Mouse (Mus musculus) intestine, embryonic 16.5 days (tissue): ENCODE measurements around the gene 1700024G13Rik. TPM values are rescaled to one million over a fixed set of nuclear protein-coding genes. Genes with fewer than 3 reads are reported as not detected.
"Not testable (repeated sequence)": the region's sequence is repeated elsewhere in the genome, so short reads cannot be mapped to it uniquely, and the experiment has no call there.

ENCODE experiments used
- ATAC-seq: fragments of 200-750 bp; cut with Nextera tagmentation; 2 replicates; pipeline ENCODE4 v1.8.0; 2017; ENCODE audit warnings: moderate TSS enrichment, moderate library complexity
- H3K27ac ChIP-seq: fragments of 300-500 bp; sonication (generic); 2 replicates; pipeline ENCODE4 v1.5.1; 2014; ENCODE audit warnings: mild to moderate bottlenecking, low read length
- H3K27me3 ChIP-seq: fragments of 300-500 bp; sonication (generic); replicated peaks from 2 replicates; pipeline ENCODE4 v1.6.1; 2014; ENCODE audit warnings: low read length, control low read depth, mixed read lengths; ENCODE audit not compliant: control insufficient read depth, insufficient read depth
- H3K36me3 ChIP-seq: fragments of 300-500 bp; sonication (generic); 2 replicates; pipeline ENCODE4 v1.6.1; 2014; ENCODE audit warnings: low read length, control low read depth; ENCODE audit not compliant: control insufficient read depth, insufficient read depth
- H3K4me1 ChIP-seq: fragments of 300-500 bp; sonication (generic); 2 replicates; pipeline ENCODE4 v1.6.1; 2014; ENCODE audit warnings: low read length, control low read depth, mixed read lengths; ENCODE audit not compliant: control insufficient read depth, insufficient read depth
- H3K4me2 ChIP-seq: fragments of 300-500 bp; sonication (generic); 2 replicates; pipeline ENCODE4 v1.6.1; 2014; ENCODE audit warnings: low read depth, low read length, control low read depth
- H3K4me3 ChIP-seq: fragments of 300-500 bp; sonication (generic); 2 replicates; pipeline ENCODE4 v1.5.1; 2014; ENCODE audit warnings: mild to moderate bottlenecking, low read length
- H3K9ac ChIP-seq: fragments of 300-500 bp; sonication (generic); 2 replicates; pipeline ENCODE4 v1.6.1; 2014; ENCODE audit warnings: low read depth, low read length
- H3K9me3 ChIP-seq: fragments of 300-500 bp; sonication (generic); 2 replicates; pipeline ENCODE4 v1.6.1; 2016; ENCODE audit warnings: low read length, control low read depth; ENCODE audit not compliant: control insufficient read depth
- WGBS: fragments of 180-500 bp; shearing (Covaris S2); extraction: QIAGEN DNeasy Blood & Tissue Kit; methylation state at CpG from one replicate; pipeline ENCODE4 v1.1.7; 2014; 5-methylcytosine and 5-hydroxymethylcytosine counted together
- polyA plus RNA-seq: library from polyadenylated mRNA; unstranded; fragments of >200 nt; fragmentation: Nextera tagmentation; extraction: Ambion mirVana; gene quantifications from 2 replicates; pipeline ENCODE4 v1.2.1, GENCODE M21; 2015

The 1700024G13Rik gene
- polyA plus RNA-seq, 1 experiment from 2014 or later, result not detected

GRCm38 (mm10) chr14:32380099-32380480 is 8.1 kb downstream of the 1700024G13Rik start:
- 41% methylated on average over 3 of the region's 3 CpGs for WGBS
- no peaks in the 10 kb centered on the region for H3K9me3 ChIP-seq
- H3K9ac ChIP-seq, result no peak overlapping the region
- H3K4me3 ChIP-seq, result no peak overlapping the region
- H3K27me3 ChIP-seq, result peaks cover 5% of the 10 kb centered on the region; the same call in 1 of the 2 replicates
- no peak for ATAC-seq
- no peak overlapping the region for H3K27ac ChIP-seq
- H3K4me1 ChIP-seq, result peaks cover 5% of the 10 kb centered on the region; the same call in 1 of the 2 replicates
- no peak overlapping the region for H3K4me2 ChIP-seq
- no peaks in the 10 kb centered on the region for H3K36me3 ChIP-seq

- no peaks in the 10 kb centered on the region for H3K36me3 ChIP-seq
- no peak overlapping the region for H3K4me3 ChIP-seq
- no peak for ATAC-seq
- peaks cover 5% of the 10 kb centered on the region; the same call in 1 of the 2 replicates for H3K4me1 ChIP-seq
- peaks cover 5% of the 10 kb centered on the region; the same call in 1 of the 2 replicates for H3K27me3 ChIP-seq
- WGBS, result 20% methylated on average over 22 of the region's 22 CpGs
- no peaks in the 10 kb centered on the region for H3K9me3 ChIP-seq
- H3K4me2 ChIP-seq, result no peak overlapping the region
- H3K27ac ChIP-seq, result no peak overlapping the region
- H3K9ac ChIP-seq, result no peak overlapping the region
Observed at GRCm38 (mm10) chr14:32379395-32380098, 8.6 kb downstream of the 1700024G13Rik start.

- H3K9me3 ChIP-seq, result no peaks in the 10 kb centered on the region
- no peak overlapping the region for H3K27ac ChIP-seq
- H3K9ac ChIP-seq, result no peak overlapping the region
- 55% methylated on average over 2 of the region's 2 CpGs for WGBS
- H3K4me2 ChIP-seq, result no peak overlapping the region
- no peaks in the 10 kb centered on the region for H3K27me3 ChIP-seq
- no peaks in the 10 kb centered on the region for H3K36me3 ChIP-seq
- ATAC-seq, result peak; percentile 95
- 0 out of 2 replicates have a peak, but pooled peaks cover 4% of the 10 kb centered on the region for H3K4me1 ChIP-seq
- H3K4me3 ChIP-seq, result no peak overlapping the region
Observed at GRCm38 (mm10) chr14:32372510-32372909, 15.7 kb downstream of the 1700024G13Rik start.

GRCm38 (mm10) chr14:32369756-32370155 is 18.4 kb downstream of the 1700024G13Rik start:
- Histone ChIP-seq H3K9me3 (no peaks in the 10 kb centered on the region), H3K4me3 (no peak overlapping the region), H3K9ac (no peak overlapping the region), H3K27me3 (no peaks in the 10 kb centered on the region), H3K4me1 (0 out of 2 replicates have a peak, but pooled peaks cover 4% of the 10 kb centered on the region), H3K27ac (no peak overlapping the region), H3K36me3 (no peaks in the 10 kb centered on the region), H3K4me2 (no peak overlapping the region)
- ATAC-seq, result no peak
- 51% methylated on average over 7 of the region's 7 CpGs for WGBS

- H3K4me1 ChIP-seq, result no peaks in the 10 kb centered on the region; the same call in 1 of the 2 replicates
- H3K4me3 ChIP-seq, result no peak overlapping the region
- no peaks in the 10 kb centered on the region for H3K36me3 ChIP-seq
- H3K9ac ChIP-seq, result no peak overlapping the region
- ATAC-seq, result peak; percentile 60; the same call in 1 of the 2 replicates
- WGBS, result 42% methylated on average over 7 of the region's 7 CpGs
- no peaks in the 10 kb centered on the region for H3K9me3 ChIP-seq
- no peak overlapping the region for H3K4me2 ChIP-seq
- H3K27me3 ChIP-seq, result no peaks in the 10 kb centered on the region
- H3K27ac ChIP-seq, result no peak overlapping the region
Observed at GRCm38 (mm10) chr14:32364359-32364758, 23.8 kb downstream of the 1700024G13Rik start.

- not testable (repeated sequence) for H3K4me3 ChIP-seq, H3K9ac ChIP-seq, H3K4me1 ChIP-seq, H3K4me2 ChIP-seq, ATAC-seq, H3K9me3 ChIP-seq, H3K27me3 ChIP-seq, H3K27ac ChIP-seq, H3K36me3 ChIP-seq
- WGBS, result 25% methylated on average over 6 of the region's 6 CpGs
Observed at GRCm38 (mm10) chr14:32351181-32351920, 36.8 kb downstream of the 1700024G13Rik start.

GRCm38 (mm10) chr14:32347307-32347706 is 40.9 kb downstream of the 1700024G13Rik start:
- no peak overlapping the region for H3K4me3 ChIP-seq
- H3K4me2 ChIP-seq, result no peak overlapping the region
- H3K27ac ChIP-seq, result no peak overlapping the region
- no peaks in the 10 kb centered on the region for H3K27me3 ChIP-seq
- no peaks in the 10 kb centered on the region for H3K4me1 ChIP-seq
- no peaks in the 10 kb centered on the region for H3K9me3 ChIP-seq
- H3K36me3 ChIP-seq, result no peaks in the 10 kb centered on the region
- 93% methylated on average over 9 of the region's 9 CpGs for WGBS
- no peak for ATAC-seq
- no peak overlapping the region for H3K9ac ChIP-seq

- H3K4me2 ChIP-seq, result no peak overlapping the region
- no peaks in the 10 kb centered on the region for H3K4me1 ChIP-seq
- H3K9ac ChIP-seq, result no peak overlapping the region
- H3K27ac ChIP-seq, result no peak overlapping the region
- H3K9me3 ChIP-seq, result no peaks in the 10 kb centered on the region
- H3K4me3 ChIP-seq, result no peak overlapping the region
- 77% methylated on average over 9 of the region's 10 CpGs for WGBS
- H3K36me3 ChIP-seq, result no peaks in the 10 kb centered on the region
- ATAC-seq, result peak; percentile 42; the same call in 1 of the 2 replicates
- no peaks in the 10 kb centered on the region for H3K27me3 ChIP-seq
Observed at GRCm38 (mm10) chr14:32344694-32345093, 43.5 kb downstream of the 1700024G13Rik start.

GRCm38 (mm10) chr14:32344176-32344575 is 44.0 kb downstream of the 1700024G13Rik start:
- no peaks in the 10 kb centered on the region for H3K36me3 ChIP-seq
- no peaks in the 10 kb centered on the region for H3K4me1 ChIP-seq
- H3K9me3 ChIP-seq, result no peaks in the 10 kb centered on the region
- H3K4me3 ChIP-seq, result no peak overlapping the region
- H3K27ac ChIP-seq, result no peak overlapping the region
- no peak overlapping the region for H3K4me2 ChIP-seq
- H3K27me3 ChIP-seq, result no peaks in the 10 kb centered on the region
- ATAC-seq, result no peak
- no peak overlapping the region for H3K9ac ChIP-seq
- WGBS, result 92% methylated on average over 7 of the region's 7 CpGs
